ENCODE assay signal across 16 mouse cellular contexts in genomic region chr4:151242751-151243150, GRCm38 (mm10).
DNase-seq lines count a peak whose midpoint lies in the region.
"Had no signal": no experiment of that assay in that cellular context is flagged by ENCODE, and none has a peak within 500 bp of the region (broad histone marks: within the 10 kb centered on the region; RNA-seq: fewer than 3 reads in every experiment).

No protein-coding gene starts in this region.

- peak; percentile 18 for DNase-seq in adrenal gland, postnatal 14 days
- DNase-seq in adrenal gland, postnatal 10 days, result no peak
- DNase-seq in kidney, postnatal 14 days, result peak; percentile 14
- no peak for DNase-seq in kidney, adult 11 months
- peak; percentile 8 for DNase-seq in urinary bladder, postnatal 14 days (ENCODE audit: low spot score)
- DNase-seq in urinary bladder, postnatal 25 days (ENCODE audit: low spot score), result no peak
- DNase-seq in spleen, adult 12 weeks (ENCODE audit: low spot score), result no peak
- DNase-seq in gastrocnemius, postnatal 25 days, result no peak
- DNase-seq: adrenal gland, adult 8-10 months; cerebellum, adult 18-20 months; cerebellum, postnatal 25 days; embryo, embryonic 11 days; forebrain, postnatal 0 days; heart, adult 2 months; heart, postnatal 36 days; thymus, postnatal 36 days had no signal

Comparison
In these comparisons a context has a peak if more than half of its experiments do, and no peak if none do; other contexts are left out.
1. DNase-seq: peak in adrenal gland, postnatal 14 days (single experiment), kidney, postnatal 14 days (single experiment) and urinary bladder, postnatal 14 days (single experiment); none in adrenal gland, postnatal 10 days (single experiment), kidney, adult 11 months (single experiment), urinary bladder, postnatal 25 days (single experiment), spleen, adult 12 weeks (single experiment) and gastrocnemius, postnatal 25 days (single experiment).